Mouse (Mus musculus): ENCODE data around the gene Slc39a11.
A peak's percentile ranks its signal among the peaks of the same experiment; 100 is the strongest.
"Not testable (repeated sequence)": the region's sequence is repeated elsewhere in the genome, so short reads cannot be mapped to it uniquely, and the experiment has no call there.

The Slc39a11 gene

GRCm38 (mm10) chr11:113667704-113668103, 17.8 kb upstream of the Slc39a11 start:
- DNase-seq (ENCODE audit: low read depth, low spot score) = no peak

- DNase-seq (ENCODE audit: low read depth, low spot score) = no peak
Observed at GRCm38 (mm10) chr11:113667122-113667521, 17.2 kb upstream of the Slc39a11 start.

- no peak for DNase-seq (ENCODE audit: low read depth, low spot score)
Observed at GRCm38 (mm10) chr11:113666648-113667047, 16.8 kb upstream of the Slc39a11 start.

- DNase-seq (ENCODE audit: low read depth, low spot score) = no peak
Observed at GRCm38 (mm10) chr11:113666205-113666604, 16.3 kb upstream of the Slc39a11 start.

GRCm38 (mm10) chr11:113664279-113664678, 14.4 kb upstream of the Slc39a11 start:
- DNase-seq (ENCODE audit: low read depth, low spot score) = no peak

- no peak for DNase-seq (ENCODE audit: low read depth, low spot score)
Observed at GRCm38 (mm10) chr11:113661835-113662351, 12.0 kb upstream of the Slc39a11 start.

- no peak for DNase-seq (ENCODE audit: low read depth, low spot score)
Observed at GRCm38 (mm10) chr11:113660940-113661339, 11.1 kb upstream of the Slc39a11 start.

GRCm38 (mm10) chr11:113660213-113660612, 10.3 kb upstream of the Slc39a11 start:
- not testable (repeated sequence) for DNase-seq (ENCODE audit: low read depth, low spot score)

- DNase-seq (ENCODE audit: low read depth, low spot score) = no peak
Observed at GRCm38 (mm10) chr11:113658763-113659162, 8.9 kb upstream of the Slc39a11 start.

GRCm38 (mm10) chr11:113658319-113658718, 8.4 kb upstream of the Slc39a11 start:
- DNase-seq (ENCODE audit: low read depth, low spot score) = no peak

- no peak for DNase-seq (ENCODE audit: low read depth, low spot score)
Observed at GRCm38 (mm10) chr11:113657221-113657620, 7.3 kb upstream of the Slc39a11 start.

GRCm38 (mm10) chr11:113656511-113656932, 6.6 kb upstream of the Slc39a11 start:
- no peak for DNase-seq (ENCODE audit: low read depth, low spot score)

- peak; percentile 49 for DNase-seq (ENCODE audit: low read depth, low spot score)
Observed at GRCm38 (mm10) chr11:113654561-113655270, 4.8 kb upstream of the Slc39a11 start.

GRCm38 (mm10) chr11:113654105-113654504, 4.2 kb upstream of the Slc39a11 start:
- DNase-seq (ENCODE audit: low read depth, low spot score) = no peak

GRCm38 (mm10) chr11:113652516-113652915, 2.6 kb upstream of the Slc39a11 start:
- no peak for DNase-seq (ENCODE audit: low read depth, low spot score)

GRCm38 (mm10) chr11:113651907-113652273, 2.0 kb upstream of the Slc39a11 start:
- DNase-seq (ENCODE audit: low read depth, low spot score) = peak; percentile 56

GRCm38 (mm10) chr11:113651206-113651906, 1.5 kb upstream of the Slc39a11 start:
- no peak for DNase-seq (ENCODE audit: low read depth, low spot score)

- DNase-seq (ENCODE audit: low read depth, low spot score) = no peak
Observed at GRCm38 (mm10) chr11:113648690-113649352, 1.1 kb downstream of the Slc39a11 start, which contains the start of gene Cog1. TSS of gene Cog1 (plus strand) at chr11:113649169.

- peak; percentile 87 for DNase-seq (ENCODE audit: low read depth, low spot score)
Observed at GRCm38 (mm10) chr11:113648152-113648551, 1.7 kb downstream of the Slc39a11 start.

- DNase-seq (ENCODE audit: low read depth, low spot score) = no peak
Observed at GRCm38 (mm10) chr11:113645181-113645580, 4.7 kb downstream of the Slc39a11 start.

- no peak for DNase-seq (ENCODE audit: low read depth, low spot score)
Observed at GRCm38 (mm10) chr11:113638680-113639079, 11.2 kb downstream of the Slc39a11 start.

GRCm38 (mm10) chr11:113634699-113635121, 15.2 kb downstream of the Slc39a11 start:
- no peak for DNase-seq (ENCODE audit: low read depth, low spot score)

Measured in mesoderm, embryonic 11.5 days (tissue).